Mouse (Mus musculus) G1E (cell line): Measurements from ENCODE around the gene Zfp740. TPM values are rescaled to one million over a fixed set of nuclear protein-coding genes. Genes with fewer than 3 reads are reported as not detected.

Source experiments
- ATAC-seq: 2 replicates; pipeline ENCODE4 v1.8.0; 2016; ENCODE audit warnings: mild to moderate bottlenecking; ENCODE audit not compliant: insufficient number of reproducible peaks, poor library complexity, low FRiP score, severe bottlenecking; ENCODE audit errors: extremely low read depth
- DNase-seq: peaks from one replicate; pipeline ENCODE4 v3.0.0; 2012; ENCODE audit warnings: low spot score
- H3K27me3 ChIP-seq: 2 replicates; pipeline ENCODE4 v1.6.1; 2012; ENCODE audit warnings: mild to moderate bottlenecking, low read length, inconsistent platforms; ENCODE audit not compliant: insufficient read depth
- H3K36me3 ChIP-seq: replicated peaks from 2 replicates; pipeline ENCODE3; 2012; ENCODE audit warnings: mild to moderate bottlenecking, inconsistent platforms
- H3K4me1 ChIP-seq: 2 replicates; pipeline ENCODE4 v1.6.1; 2012; ENCODE audit warnings: low read depth, low read length, inconsistent platforms, mixed read lengths; ENCODE audit not compliant: insufficient read depth
- H3K4me3 ChIP-seq: 2 replicates; pipeline ENCODE4 v1.5.1; 2012; ENCODE audit warnings: low read depth, mild to moderate bottlenecking, inconsistent platforms, low read length, moderate library complexity, mixed read lengths
- H3K9me3 ChIP-seq: replicated peaks from 2 replicates; pipeline ENCODE4 v1.6.1; 2012; ENCODE audit warnings: inconsistent platforms
- CTCF ChIP-seq: IDR thresholded peaks from 2 replicates; pipeline ENCODE4 v1.5.1; 2012; ENCODE audit warnings: low read depth, low read length, inconsistent platforms, mixed read lengths
- GATA1 ChIP-seq: IDR thresholded peaks from 2 replicates; pipeline ENCODE4 v1.6.1; 2012; ENCODE audit warnings: borderline replicate concordance, low read length, inconsistent platforms, mixed read lengths
- GATA2 ChIP-seq: IDR thresholded peaks from 2 replicates; pipeline ENCODE4 v1.6.1; 2012; ENCODE audit warnings: low read depth, low read length, inconsistent platforms, borderline replicate concordance
- POLR2AphosphoS5 ChIP-seq: IDR thresholded peaks from 2 replicates; pipeline ENCODE4 v1.6.1; 2012; ENCODE audit warnings: low read depth, low read length, inconsistent platforms; ENCODE audit not compliant: insufficient replicate concordance
- TAL1 ChIP-seq: conservative IDR thresholded peaks from 2 replicates; pipeline ENCODE4 v1.6.1; 2012; ENCODE audit warnings: low read depth, low read length, inconsistent platforms, mixed read lengths
- polyA plus RNA-seq: library from polyadenylated mRNA; stranded (reverse); fragments of >175 nt; gene quantifications from 2 replicates; pipeline ENCODE4 v1.2.3, GENCODE M21; 2012
- total RNA-seq, 2 experiments: library from RNA; stranded (forward) in 1 of 2; stranded (reverse) in 1 of 2; fragments of 200-1000 nt in 1 of 2; fragments of >200 nt in 1 of 2; fragmentation: Nextera tagmentation in 1 of 2; gene quantifications; 2 replicates each; pipeline ENCODE4 v1.2.3; 2014 to 2017

Zfp740 gene
- total and polyA plus RNA-seq, 3 experiments, result 12.9 to 64.5 (median 35.3) TPM

DNA sequence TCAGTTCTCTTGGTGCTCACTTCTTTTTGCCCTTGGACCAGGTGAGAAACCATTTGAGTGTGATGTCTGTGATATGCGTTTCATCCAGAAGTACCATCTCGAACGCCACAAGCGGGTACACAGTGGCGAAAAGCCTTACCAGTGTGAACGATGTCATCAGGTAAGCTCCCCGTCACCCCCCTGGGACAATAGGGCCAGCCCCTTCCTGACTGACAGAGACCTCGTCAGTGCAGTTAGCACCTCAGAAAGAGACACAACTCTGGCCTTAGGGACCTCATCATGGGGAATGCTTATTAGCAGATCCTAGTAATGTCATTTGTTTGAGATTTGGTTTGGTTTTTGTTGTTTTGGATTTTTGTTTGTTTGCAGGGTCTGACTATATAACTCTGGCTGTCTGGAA, 6.1 kb downstream of the Zfp740 start:
- Histone ChIP-seq H3K4me3 (no peak overlapping the region), H3K4me1 (peaks cover 55% of the 10 kb centered on the region), H3K36me3 (peaks cover 89% of the 10 kb centered on the region), H3K9me3 (no peaks in the 10 kb centered on the region), H3K27me3 (no peaks in the 10 kb centered on the region)
- TF ChIP-seq GATA2 (no peak), POLR2AphosphoS5 (no peak)
- DNase-seq (no peak), ATAC-seq (no peak)

GRCm38 (mm10) chr15:102210816-102211215, 7.8 kb downstream of the Zfp740 start:
- ATAC-seq, result no peak
- Histone ChIP-seq H3K27me3 (no peaks in the 10 kb centered on the region), H3K4me1 (peaks cover 42% of the 10 kb centered on the region), H3K36me3 (peaks cover 90% of the 10 kb centered on the region), H3K4me3 (no peak overlapping the region), H3K9me3 (no peaks in the 10 kb centered on the region)
- TF ChIP-seq TAL1 (no peak), POLR2AphosphoS5 (no peak), CTCF (no peak), GATA2 (no peak), GATA1 (no peak)
- DNase-seq, result no peak

- H3K36me3 ChIP-seq, result peaks cover 90% of the 10 kb centered on the region
- no peak overlapping the region for H3K4me3 ChIP-seq
- no peak for DNase-seq
- no peaks in the 10 kb centered on the region for H3K9me3 ChIP-seq
- H3K4me1 ChIP-seq, result peaks cover 39% of the 10 kb centered on the region
- no peaks in the 10 kb centered on the region for H3K27me3 ChIP-seq
- ATAC-seq, result no peak
- TF ChIP-seq POLR2AphosphoS5 (no peak), TAL1 (no peak), CTCF (no peak), GATA1 (no peak), GATA2 (no peak)
These were observed 8.8 kb downstream of the Zfp740 start for GRCm38 (mm10) chr15:102211895-102212294.

GRCm38 (mm10) chr15:102214132-102214531, 11.1 kb downstream of the Zfp740 start:
- Histone ChIP-seq H3K4me3 (no peak overlapping the region), H3K36me3 (peaks cover 88% of the 10 kb centered on the region), H3K27me3 (no peaks in the 10 kb centered on the region; the same call in 1 of the 2 replicates), H3K4me1 (peaks cover 25% of the 10 kb centered on the region), H3K9me3 (no peaks in the 10 kb centered on the region)
- ATAC-seq (no peak), DNase-seq (no peak)
- no peak for TF ChIP-seq POLR2AphosphoS5
- TF ChIP-seq GATA1, result no peak
- no peak for TF ChIP-seq GATA2
- no peak for TF ChIP-seq TAL1
- TF ChIP-seq CTCF, result no peak

GRCm38 (mm10) chr15:102215624-102216023, 12.6 kb downstream of the Zfp740 start:
- no peaks in the 10 kb centered on the region; the same call in 1 of the 2 replicates for H3K27me3 ChIP-seq
- ATAC-seq (no peak), DNase-seq (no peak)
- no peak for TF ChIP-seq GATA1
- TF ChIP-seq TAL1, result no peak
- no peak for TF ChIP-seq CTCF
- no peak for TF ChIP-seq POLR2AphosphoS5
- TF ChIP-seq GATA2, result no peak
- no peaks in the 10 kb centered on the region for H3K9me3 ChIP-seq
- peaks cover 18% of the 10 kb centered on the region for H3K4me1 ChIP-seq
- H3K36me3 ChIP-seq, result peaks cover 84% of the 10 kb centered on the region
- H3K4me3 ChIP-seq, result no peak overlapping the region

DNA sequence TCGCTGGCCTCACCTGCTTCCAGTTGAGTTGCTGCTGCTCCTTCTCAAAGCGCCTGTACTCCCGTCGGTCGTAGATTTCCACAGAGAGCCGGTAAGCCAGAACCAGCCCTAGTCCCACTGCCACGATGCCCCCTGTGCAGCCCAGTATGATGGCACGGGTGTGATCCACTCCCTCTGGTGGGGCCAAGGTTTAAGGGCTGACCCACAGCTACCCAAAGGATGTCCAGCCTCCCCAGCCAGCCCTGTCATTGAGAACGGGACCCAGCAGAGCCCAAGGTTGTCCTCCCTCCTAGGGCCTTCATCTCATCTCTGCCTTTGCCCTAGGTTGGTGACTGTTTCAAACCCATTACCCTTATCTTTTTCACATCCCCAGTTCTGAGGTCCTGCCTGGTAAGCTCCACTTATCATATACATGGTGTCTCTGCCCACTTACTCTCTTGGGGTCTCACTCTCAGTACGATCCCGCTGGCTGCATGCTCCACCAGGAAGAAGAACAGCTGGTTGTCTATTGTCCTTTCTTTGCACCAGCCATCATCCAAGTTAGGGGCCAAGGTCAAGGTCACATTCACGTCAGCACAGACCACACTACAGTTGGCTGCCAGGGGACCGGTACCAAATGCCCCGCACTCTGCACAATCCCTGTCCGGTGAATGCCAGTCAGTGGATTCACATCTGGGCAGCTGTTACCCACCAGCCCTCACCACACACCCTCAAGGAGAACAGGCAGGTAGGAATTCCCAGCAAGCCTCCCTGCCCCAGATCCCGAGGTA, 13.6 kb downstream of the Zfp740 start:
- DNase-seq (no peak), ATAC-seq (no peak)
- TF ChIP-seq GATA1 (no peak), POLR2AphosphoS5 (no peak), TAL1 (no peak)

More for the DNA sequence above, 13.6 kb downstream of the Zfp740 start:
- no peaks in the 10 kb centered on the region; the same call in 1 of the 2 replicates for H3K27me3 ChIP-seq
- H3K9me3 ChIP-seq, result no peaks in the 10 kb centered on the region
- H3K4me3 ChIP-seq, result no peak overlapping the region
- H3K36me3 ChIP-seq, result peaks cover 79% of the 10 kb centered on the region
- H3K4me1 ChIP-seq, result peaks cover 17% of the 10 kb centered on the region
